Mouse (Mus musculus): ENCODE results near the gene Lexm.

- TF ChIP-seq CTCF (IDR thresholded peaks at IDR 0.05; ENCODE audit: insufficient read depth, low read depth, low read length) (no peak), POLR2A (IDR thresholded peaks at IDR 0.05; ENCODE audit: insufficient read depth, low read depth, low read length) (no peak)
Measured at GRCm38 (mm10) chr4:106575022-106575421, 42.0 kb downstream of the Lexm start.

Measured in olfactory bulb, adult 2 months (tissue).